Mouse (Mus musculus): ENCODE measurements around the gene Wfdc11. TPM values are rescaled to one million over a fixed set of nuclear protein-coding genes. Genes with fewer than 3 reads are reported as not detected.
"Not testable (repeated sequence)": the region's sequence is repeated elsewhere in the genome, so short reads cannot be mapped to it uniquely, and the experiment has no call there.

The Wfdc11 gene
- polyA plus RNA-seq, 1 experiment from 2014 or later, result not detected

DNA sequence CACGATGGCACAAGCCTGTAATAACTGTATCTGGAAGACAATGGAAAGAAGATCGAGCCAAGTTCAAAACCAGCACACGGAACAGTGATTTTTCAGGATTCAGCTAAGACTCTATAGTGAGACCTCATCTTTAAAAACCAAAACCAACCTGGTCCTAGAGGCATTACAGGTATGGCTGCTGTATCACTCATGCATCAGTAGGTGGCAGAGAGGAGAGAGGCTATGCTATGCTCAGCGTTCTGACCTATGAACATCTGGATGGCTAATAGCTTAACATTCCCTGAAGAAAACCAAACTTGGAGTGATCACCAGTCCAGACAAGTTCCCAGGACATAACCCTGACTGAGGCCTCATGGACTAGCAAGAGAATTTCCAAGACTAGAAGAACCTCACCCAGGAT, 52.1 kb downstream of the Wfdc11 start:
- no peaks in the 10 kb centered on the region for H3K9me3 ChIP-seq (replicated peaks; ENCODE audit: control insufficient read depth, low read length)
- ATAC-seq (replicated peaks; ENCODE audit: insufficient number of reproducible peaks, low FRiP score, low TSS enrichment, low read depth) (no peak), DNase-seq (ENCODE audit: low spot score) (no peak)
- no peak overlapping the region for H3K4me3 ChIP-seq (ENCODE audit: low read depth, low read length)
- H3K36me3 ChIP-seq (replicated peaks; ENCODE audit: control insufficient read depth, insufficient read depth, low read depth, low read length), result no peaks in the 10 kb centered on the region
- WGBS, result 80% methylated on average over 4 of the region's 4 CpGs
- H3K27me3 ChIP-seq (ENCODE audit: control insufficient read depth, insufficient read depth, low read length), result no peaks in the 10 kb centered on the region
- H3K27ac ChIP-seq (replicated peaks; ENCODE audit: low read depth, low read length), result no peak overlapping the region
- no peak overlapping the region for H3K9ac ChIP-seq (replicated peaks; ENCODE audit: low read length)
- H3K4me1 ChIP-seq (ENCODE audit: control insufficient read depth, insufficient read depth, low read length), result no peaks in the 10 kb centered on the region
- H3K4me2 ChIP-seq (ENCODE audit: low read depth, low read length), result no peak overlapping the region

GRCm38 (mm10) chr2:164619050-164619449, 54.8 kb downstream of the Wfdc11 start:
- Histone ChIP-seq H3K4me1 (ENCODE audit: control insufficient read depth, insufficient read depth, low read length) (no peaks in the 10 kb centered on the region), H3K4me2 (ENCODE audit: low read depth, low read length) (no peak overlapping the region), H3K9me3 (replicated peaks; ENCODE audit: control insufficient read depth, low read length) (no peaks in the 10 kb centered on the region), H3K27ac (replicated peaks; ENCODE audit: low read depth, low read length) (no peak overlapping the region), H3K9ac (replicated peaks; ENCODE audit: low read length) (no peak overlapping the region), H3K4me3 (ENCODE audit: low read depth, low read length) (no peak overlapping the region), H3K27me3 (ENCODE audit: control insufficient read depth, insufficient read depth, low read length) (no peaks in the 10 kb centered on the region), H3K36me3 (replicated peaks; ENCODE audit: control insufficient read depth, insufficient read depth, low read depth, low read length) (no peaks in the 10 kb centered on the region)
- ATAC-seq (replicated peaks; ENCODE audit: insufficient number of reproducible peaks, low FRiP score, low TSS enrichment, low read depth), result no peak
- DNase-seq (ENCODE audit: low spot score), result no peak
- WGBS, result 57% methylated on average over 5 of the region's 5 CpGs

- ATAC-seq (replicated peaks; ENCODE audit: insufficient number of reproducible peaks, low FRiP score, low TSS enrichment, low read depth) (no peak), DNase-seq (ENCODE audit: low spot score) (no peak)
- H3K27ac ChIP-seq (replicated peaks; ENCODE audit: low read depth, low read length), result no peak overlapping the region
- WGBS, result 88% methylated on average over 3 of the region's 3 CpGs
- no peak overlapping the region for H3K4me3 ChIP-seq (ENCODE audit: low read depth, low read length)
- no peak overlapping the region for H3K4me2 ChIP-seq (ENCODE audit: low read depth, low read length)
- no peak overlapping the region for H3K9ac ChIP-seq (replicated peaks; ENCODE audit: low read length)
- no peaks in the 10 kb centered on the region for H3K4me1 ChIP-seq (ENCODE audit: control insufficient read depth, insufficient read depth, low read length)
- H3K9me3 ChIP-seq (replicated peaks; ENCODE audit: control insufficient read depth, low read length), result no peaks in the 10 kb centered on the region
- no peaks in the 10 kb centered on the region for H3K36me3 ChIP-seq (replicated peaks; ENCODE audit: control insufficient read depth, insufficient read depth, low read depth, low read length)
- H3K27me3 ChIP-seq (ENCODE audit: control insufficient read depth, insufficient read depth, low read length), result no peaks in the 10 kb centered on the region
Observed at GRCm38 (mm10) chr2:164615386-164615785, 58.5 kb downstream of the Wfdc11 start.

- H3K36me3 ChIP-seq (replicated peaks; ENCODE audit: control insufficient read depth, insufficient read depth, low read depth, low read length); H3K27me3 ChIP-seq (ENCODE audit: control insufficient read depth, insufficient read depth, low read length); H3K9me3 ChIP-seq (replicated peaks; ENCODE audit: control insufficient read depth, low read length); H3K27ac ChIP-seq (replicated peaks; ENCODE audit: low read depth, low read length); H3K9ac ChIP-seq (replicated peaks; ENCODE audit: low read length); ATAC-seq (replicated peaks; ENCODE audit: insufficient number of reproducible peaks, low FRiP score, low TSS enrichment, low read depth); H3K4me1 ChIP-seq (ENCODE audit: control insufficient read depth, insufficient read depth, low read length); H3K4me2 ChIP-seq (ENCODE audit: low read depth, low read length); H3K4me3 ChIP-seq (ENCODE audit: low read depth, low read length); DNase-seq (ENCODE audit: low spot score): not testable (repeated sequence)
- WGBS, result 63% methylated on average over 8 of the region's 8 CpGs
Observed at GRCm38 (mm10) chr2:164613471-164613870, 60.4 kb downstream of the Wfdc11 start, which contains the start of the genes Wfdc6b and Wfdc8. TSS of gene Wfdc6b (plus strand) at chr2:164613522. TSS of gene Wfdc8 (minus strand) at chr2:164613626.

Other genes starting within 250 kb of the Wfdc11 start
- 19.2 and 24.1 TPM in 2 replicates for gene Sdc4, start 230.2 kb downstream of the Wfdc11 start, polyA plus RNA-seq (2014; fragmentation: Nextera tagmentation; extraction: Ambion mirVana)
- 53.3 and 58.3 TPM in 2 replicates for gene Sys1, start 217.1 kb downstream of the Wfdc11 start, polyA plus RNA-seq (2014; fragmentation: Nextera tagmentation; extraction: Ambion mirVana)
- gene Gm20458, start 213.1 kb downstream of the Wfdc11 start, polyA plus RNA-seq (2014; fragmentation: Nextera tagmentation; extraction: Ambion mirVana), result 2.6 and 4.3 TPM in 2 replicates
- gene Trp53tg5, start 200.4 kb downstream of the Wfdc11 start, polyA plus RNA-seq (2014; fragmentation: Nextera tagmentation; extraction: Ambion mirVana), result not detected in 2 replicates
- gene Dbndd2, start 188.0 kb downstream of the Wfdc11 start, polyA plus RNA-seq (2014; fragmentation: Nextera tagmentation; extraction: Ambion mirVana), result 1.6 and 4.2 TPM in 2 replicates
- gene Pigt, start 176.6 kb downstream of the Wfdc11 start, polyA plus RNA-seq (2014; fragmentation: Nextera tagmentation; extraction: Ambion mirVana), result 38.4 and 43.3 TPM in 2 replicates
- 47.1 and 52.2 TPM in 2 replicates for gene Wfdc2, start 111.7 kb downstream of the Wfdc11 start, polyA plus RNA-seq (2014; fragmentation: Nextera tagmentation; extraction: Ambion mirVana)
- gene Spint3, start 100.6 kb downstream of the Wfdc11 start, polyA plus RNA-seq (2014; fragmentation: Nextera tagmentation; extraction: Ambion mirVana), result not detected in 2 replicates
- gene Wfdc6a, start 88.6 kb downstream of the Wfdc11 start, polyA plus RNA-seq (2014; fragmentation: Nextera tagmentation; extraction: Ambion mirVana), result not detected in 2 replicates
- not detected in 2 replicates for gene Eppin, start 80.5 kb downstream of the Wfdc11 start, polyA plus RNA-seq (2014; fragmentation: Nextera tagmentation; extraction: Ambion mirVana)
- gene Wfdc6b, start 60.6 kb downstream of the Wfdc11 start, polyA plus RNA-seq (2014; fragmentation: Nextera tagmentation; extraction: Ambion mirVana), result not detected in 2 replicates
- gene Wfdc8, start 60.5 kb downstream of the Wfdc11 start, polyA plus RNA-seq (2014; fragmentation: Nextera tagmentation; extraction: Ambion mirVana), result not detected in 2 replicates
- gene Wfdc16, start 35.3 kb downstream of the Wfdc11 start, polyA plus RNA-seq (2014; fragmentation: Nextera tagmentation; extraction: Ambion mirVana), result not detected in 2 replicates
- gene Wfdc10, start 18.0 kb downstream of the Wfdc11 start, polyA plus RNA-seq (2014; fragmentation: Nextera tagmentation; extraction: Ambion mirVana), result not detected in 2 replicates
- gene Wfdc9, start 17.5 kb downstream of the Wfdc11 start, polyA plus RNA-seq (2014; fragmentation: Nextera tagmentation; extraction: Ambion mirVana), result not detected in 2 replicates
- gene Wfdc13, start 11.0 kb upstream of the Wfdc11 start, polyA plus RNA-seq (2014; fragmentation: Nextera tagmentation; extraction: Ambion mirVana), result not detected in 2 replicates
- gene Spint4, start 24.4 kb upstream of the Wfdc11 start, polyA plus RNA-seq (2014; fragmentation: Nextera tagmentation; extraction: Ambion mirVana), result not detected in 2 replicates
- gene Spint5, start 41.2 kb upstream of the Wfdc11 start, polyA plus RNA-seq (2014; fragmentation: Nextera tagmentation; extraction: Ambion mirVana), result not detected in 2 replicates
- 0.38 and 0.46 TPM in 2 replicates for gene Wfdc3, start 71.8 kb upstream of the Wfdc11 start, polyA plus RNA-seq (2014; fragmentation: Nextera tagmentation; extraction: Ambion mirVana)
- gene Dnttip1, start 71.9 kb upstream of the Wfdc11 start, polyA plus RNA-seq (2014; fragmentation: Nextera tagmentation; extraction: Ambion mirVana), result 82.0 and 83.1 TPM in 2 replicates
- gene Ube2c, start 95.8 kb upstream of the Wfdc11 start, polyA plus RNA-seq (2014; fragmentation: Nextera tagmentation; extraction: Ambion mirVana), result 534 and 547 TPM in 2 replicates
- gene Tnnc2, start 105.9 kb upstream of the Wfdc11 start, polyA plus RNA-seq (2014; fragmentation: Nextera tagmentation; extraction: Ambion mirVana), result 4.3 and 11.2 TPM in 2 replicates
- 9.9 and 10.5 TPM in 2 replicates for gene Snx21, start 111.7 kb upstream of the Wfdc11 start, polyA plus RNA-seq (2014; fragmentation: Nextera tagmentation; extraction: Ambion mirVana)
- gene Acot8, start 130.8 kb upstream of the Wfdc11 start, polyA plus RNA-seq (2014; fragmentation: Nextera tagmentation; extraction: Ambion mirVana), result 9.6 and 11.6 TPM in 2 replicates
- 9.8 and 11.3 TPM in 2 replicates for gene Zswim3, start 131.0 kb upstream of the Wfdc11 start, polyA plus RNA-seq (2014; fragmentation: Nextera tagmentation; extraction: Ambion mirVana)
- gene Zswim1, start 148.6 kb upstream of the Wfdc11 start, polyA plus RNA-seq (2014; fragmentation: Nextera tagmentation; extraction: Ambion mirVana), result 20.4 and 21.2 TPM in 2 replicates
- gene Spata25, start 154.4 kb upstream of the Wfdc11 start, polyA plus RNA-seq (2014; fragmentation: Nextera tagmentation; extraction: Ambion mirVana), result 0.36 TPM in 1 of 2 replicates, not detected in the other
- gene Ctsa, start 158.8 kb upstream of the Wfdc11 start, polyA plus RNA-seq (2014; fragmentation: Nextera tagmentation; extraction: Ambion mirVana), result 102 TPM in 2 replicates
- 3.0 and 4.7 TPM in 2 replicates for gene Neurl2, start 159.4 kb upstream of the Wfdc11 start, polyA plus RNA-seq (2014; fragmentation: Nextera tagmentation; extraction: Ambion mirVana)
- 41.8 and 50.2 TPM in 2 replicates for gene Pltp, start 183.6 kb upstream of the Wfdc11 start, polyA plus RNA-seq (2014; fragmentation: Nextera tagmentation; extraction: Ambion mirVana)
- gene Pcif1, start 205.2 kb upstream of the Wfdc11 start, polyA plus RNA-seq (2014; fragmentation: Nextera tagmentation; extraction: Ambion mirVana), result 57.1 and 68.6 TPM in 2 replicates
- gene Zfp335, start 237.7 kb upstream of the Wfdc11 start, polyA plus RNA-seq (2014; fragmentation: Nextera tagmentation; extraction: Ambion mirVana), result 8.0 and 10.0 TPM in 2 replicates